Mouse (Mus musculus): Measurements from ENCODE around the gene Ankrd34c.

- TF ChIP-seq POLR2A (IDR thresholded peaks at IDR 0.05; ENCODE audit: insufficient read depth, low read depth, low read length), result no peak
- no peak for TF ChIP-seq CTCF (IDR thresholded peaks at IDR 0.05)
- TF ChIP-seq EP300 (IDR thresholded peaks at IDR 0.05; ENCODE audit: insufficient read depth, low read depth, low read length), result no peak
Measured at GRCm38 (mm10) chr9:89705197-89705533, 33.1 kb downstream of the Ankrd34c start.
